Mouse (Mus musculus): ENCODE measurements around the gene Gm20388.

- TF ChIP-seq CTCF (IDR thresholded peaks at IDR 0.05; ENCODE audit: extremely low read depth, insufficient read depth, low read length), result no peak
- no peak for TF ChIP-seq POLR2A (IDR thresholded peaks at IDR 0.05; ENCODE audit: extremely low read depth, insufficient read depth, low read length)
Measured at GRCm38 (mm10) chr8:121962892-121963291, 2052.3 kb downstream of the Gm20388 start.

Data from cortical plate, adult 2 months (tissue).